Mouse (Mus musculus): ENCODE data around the gene Smad3. TPM values are rescaled to one million over a fixed set of nuclear protein-coding genes. Genes with fewer than 3 reads are reported as not detected.

The Smad3 gene
- polyA plus RNA-seq, 1 experiment, result 35.1 TPM

DNA sequence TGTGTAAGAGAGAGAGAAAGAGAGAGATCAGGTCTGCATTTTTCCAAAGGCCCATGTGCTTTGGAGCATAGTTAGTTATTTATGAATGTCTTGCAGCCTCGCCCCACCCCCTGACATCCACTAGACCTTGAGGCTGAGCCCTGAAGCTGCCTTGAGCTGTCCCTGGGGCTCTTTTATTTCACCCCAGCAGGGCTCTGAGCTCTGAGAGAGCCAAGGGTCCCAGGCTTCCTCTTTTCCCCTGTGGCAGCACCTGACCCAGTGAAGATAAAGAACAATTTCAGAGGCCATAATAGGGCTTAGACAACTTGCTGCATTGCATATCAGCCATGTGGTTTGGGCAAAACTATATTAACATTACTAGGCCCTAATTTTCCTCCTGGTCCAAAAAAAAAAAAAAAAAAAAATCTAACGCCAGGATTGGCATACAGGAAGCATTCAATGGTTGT is 93.5 kb downstream of the Smad3 start:
- DNase-seq (ENCODE audit: low read depth), result no peak

DNA sequence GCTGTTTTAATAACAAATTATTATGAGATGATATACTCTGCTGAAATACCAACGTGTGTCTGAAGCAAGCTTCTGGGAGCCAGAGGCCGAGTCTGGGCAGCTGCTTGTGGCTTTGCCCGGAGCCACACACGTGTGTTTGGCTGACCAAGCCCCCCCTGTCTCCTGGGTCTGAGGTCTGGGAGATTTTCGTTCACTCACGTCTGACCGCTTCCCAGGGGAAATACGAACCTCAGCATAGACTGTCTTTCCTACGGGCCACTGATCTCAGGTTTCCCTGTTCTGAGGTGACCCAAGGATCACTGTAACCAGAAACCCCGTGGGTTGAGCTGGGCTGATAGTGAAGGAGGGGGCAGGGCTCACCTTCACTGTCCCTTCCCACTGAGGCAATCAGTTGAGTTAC is 94.6 kb downstream of the Smad3 start:
- DNase-seq (ENCODE audit: low read depth), result no peak

DNA sequence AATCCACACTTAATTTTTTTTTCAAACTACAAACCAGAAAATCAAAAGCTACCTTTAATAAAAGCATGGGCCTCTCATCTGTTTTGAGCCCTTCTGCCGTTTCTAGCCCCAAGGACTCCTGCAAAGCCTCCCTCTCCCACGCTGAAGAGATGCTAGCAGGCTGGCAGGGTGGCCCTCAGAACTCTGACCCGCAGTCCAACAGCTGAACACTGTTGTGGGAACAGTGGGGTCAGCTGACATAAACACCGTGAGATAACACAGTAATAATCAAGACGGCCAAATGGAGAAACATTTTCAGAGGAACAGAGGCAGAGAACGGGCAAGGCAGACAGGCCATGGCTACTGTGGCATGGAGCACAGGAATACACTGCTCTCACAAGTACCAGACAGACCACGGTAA is 95.0 kb downstream of the Smad3 start:
- no peak for DNase-seq (ENCODE audit: low read depth)

DNA sequence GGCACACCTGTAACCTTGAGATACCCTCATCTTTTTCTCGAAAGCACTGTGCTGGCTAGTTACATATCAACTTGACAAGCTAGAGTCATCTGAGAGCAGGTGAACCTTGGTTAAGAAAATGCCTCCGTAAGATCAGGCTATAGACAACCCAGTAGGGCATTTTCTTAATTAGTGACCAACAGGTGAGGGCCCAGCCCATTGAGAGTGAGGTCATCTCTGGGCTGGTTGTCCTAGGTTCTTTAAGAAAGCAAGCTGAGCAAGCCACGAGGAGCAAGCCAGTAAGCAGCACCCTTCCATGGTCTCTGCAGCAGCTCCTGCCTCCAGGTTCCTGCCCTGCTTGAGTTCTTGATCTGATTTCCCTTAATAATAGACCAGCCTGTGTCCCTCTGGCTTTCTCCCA is 97.1 kb downstream of the Smad3 start:
- no peak for DNase-seq (ENCODE audit: low read depth)

DNA sequence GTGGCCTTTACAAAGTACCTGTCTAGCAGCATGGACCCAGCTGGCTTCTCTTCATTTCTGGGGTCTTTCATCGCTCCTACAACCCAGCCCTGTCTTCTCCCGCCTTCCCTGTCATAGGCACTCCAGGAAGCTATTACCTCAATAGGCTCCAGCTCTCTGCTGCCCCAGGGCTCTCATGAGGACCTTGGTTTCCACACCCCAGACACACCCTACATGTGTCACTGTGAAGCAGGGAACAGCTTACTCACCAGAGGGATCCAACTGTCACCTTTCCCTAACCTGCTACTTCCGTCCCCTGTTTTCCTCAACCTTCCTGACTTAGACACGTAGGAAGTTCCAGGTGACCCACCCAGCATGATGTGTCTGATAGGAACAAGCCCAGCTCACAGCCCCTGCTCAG is 97.7 kb downstream of the Smad3 start:
- DNase-seq (ENCODE audit: low read depth), result no peak

DNA sequence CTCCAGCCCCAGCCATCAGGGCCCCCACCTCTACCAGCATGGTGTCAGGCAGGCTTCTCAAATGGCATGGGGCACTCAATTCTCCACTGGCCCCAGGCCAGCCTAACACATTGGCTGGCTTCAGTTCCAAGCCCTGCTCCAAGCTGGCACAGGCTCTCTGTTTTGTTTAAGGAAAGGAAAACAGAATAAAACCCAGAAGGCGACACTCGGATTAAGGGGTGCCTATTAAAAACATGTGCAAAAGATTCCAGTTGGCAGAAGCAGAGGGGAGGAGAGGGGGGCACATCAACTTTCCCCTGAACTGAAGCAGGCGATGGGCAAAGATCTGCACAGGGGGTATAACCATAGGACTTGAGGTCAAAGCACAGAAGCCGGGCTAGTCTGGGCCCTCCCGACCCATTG is 98.8 kb downstream of the Smad3 start:
- DNase-seq (ENCODE audit: low read depth), result no peak

DNA sequence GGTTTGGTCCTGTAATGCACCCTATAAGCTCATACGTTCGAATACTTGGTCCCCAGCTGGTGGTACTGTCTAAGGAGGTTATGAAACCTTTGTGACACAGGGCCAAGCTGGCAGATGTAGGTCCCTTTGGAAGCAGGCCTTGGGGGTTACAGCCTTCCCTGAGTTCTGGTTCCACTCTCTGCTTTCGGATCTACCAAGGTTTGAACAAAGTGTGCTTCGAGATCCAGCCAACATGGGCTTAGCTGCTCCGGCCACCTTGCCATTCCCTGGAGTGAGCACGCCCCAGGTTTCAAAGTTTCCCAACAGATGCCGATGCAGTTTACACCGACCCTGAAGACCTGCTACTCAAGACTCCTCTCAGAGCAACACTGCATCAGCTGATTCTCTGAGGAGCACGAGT is 99.4 kb downstream of the Smad3 start:
- no peak for DNase-seq (ENCODE audit: low read depth)

DNA sequence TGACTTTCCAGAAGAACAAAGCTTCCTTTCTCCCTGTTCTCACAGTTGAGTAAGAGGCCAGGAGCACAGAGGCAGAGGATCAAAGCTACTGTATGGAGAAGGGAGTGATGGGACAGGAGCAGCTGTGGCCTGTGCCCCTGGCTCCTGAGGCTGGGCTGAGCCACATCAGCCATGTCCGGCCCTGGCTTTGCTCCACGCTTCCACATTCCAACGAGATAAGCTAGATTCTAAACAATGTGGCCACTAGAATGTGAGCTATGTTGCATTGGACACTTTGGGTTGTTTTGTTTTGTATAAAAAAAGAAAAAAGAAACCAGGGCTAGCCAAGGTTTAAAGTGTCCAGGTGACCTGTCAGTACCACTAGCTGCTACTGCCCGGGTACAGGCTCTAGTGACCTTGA is 100.6 kb downstream of the Smad3 start:
- DNase-seq (ENCODE audit: low read depth), result no peak

DNA sequence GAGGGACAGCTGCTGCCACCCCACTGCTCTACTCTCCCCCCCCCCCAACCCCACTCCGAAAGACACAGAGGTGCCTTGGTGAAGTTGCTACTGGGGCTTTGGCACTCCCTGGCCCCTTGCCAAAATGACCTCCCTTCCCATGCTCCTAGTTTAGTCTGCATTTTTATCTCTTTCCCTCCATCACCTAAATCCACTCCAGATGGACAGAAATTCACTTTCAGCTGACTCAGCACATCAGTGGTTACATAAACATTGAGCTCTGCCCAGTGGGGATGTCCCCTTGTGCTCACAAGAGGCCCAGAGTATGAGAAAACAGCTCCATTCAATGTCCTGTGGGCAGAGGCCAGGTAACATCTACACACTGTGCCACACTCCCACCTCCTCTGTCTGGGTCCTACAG is 102.7 kb downstream of the Smad3 start:
- DNase-seq (ENCODE audit: low read depth), result no peak

DNA sequence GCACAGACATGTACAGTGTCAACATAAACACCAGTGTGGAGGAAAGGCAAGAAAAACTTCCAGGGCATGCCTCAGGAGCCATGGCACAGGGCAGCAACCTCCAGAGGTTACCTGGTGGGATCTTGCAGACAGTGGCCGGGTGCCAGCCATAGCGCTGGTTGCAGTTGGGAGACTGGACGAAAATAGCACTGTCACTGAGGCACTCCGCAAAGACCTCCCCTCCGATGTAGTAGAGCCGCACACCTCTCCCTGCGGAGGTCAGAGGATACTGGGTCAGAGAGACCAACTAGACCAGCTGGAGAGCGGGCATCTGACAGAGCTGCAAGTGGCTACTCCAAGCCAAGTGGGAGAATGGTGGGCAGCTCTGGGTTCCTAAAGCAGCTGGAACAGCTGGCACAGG is 103.2 kb downstream of the Smad3 start:
- no peak for DNase-seq (ENCODE audit: low read depth)

DNA sequence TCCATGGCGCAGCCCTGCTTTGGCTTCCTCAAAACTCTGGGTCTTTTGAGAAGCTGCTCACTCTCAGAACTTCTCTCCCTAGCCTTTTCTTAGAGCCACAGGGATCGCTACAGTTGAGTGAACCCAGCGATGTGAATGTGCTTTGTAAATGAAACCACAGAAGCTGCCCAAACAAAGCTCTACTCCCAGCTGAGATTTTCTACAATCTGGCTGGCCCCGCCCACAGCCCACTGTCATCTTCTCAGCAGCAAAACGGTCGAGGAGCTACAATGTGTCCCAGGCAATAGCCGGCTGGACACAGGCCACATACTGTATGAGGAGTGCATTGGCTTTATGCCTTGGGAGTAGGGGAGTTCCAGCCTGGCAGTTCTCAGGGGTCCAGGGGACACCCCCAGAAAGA is 104.1 kb downstream of the Smad3 start:
- DNase-seq (ENCODE audit: low read depth), result no peak

DNA sequence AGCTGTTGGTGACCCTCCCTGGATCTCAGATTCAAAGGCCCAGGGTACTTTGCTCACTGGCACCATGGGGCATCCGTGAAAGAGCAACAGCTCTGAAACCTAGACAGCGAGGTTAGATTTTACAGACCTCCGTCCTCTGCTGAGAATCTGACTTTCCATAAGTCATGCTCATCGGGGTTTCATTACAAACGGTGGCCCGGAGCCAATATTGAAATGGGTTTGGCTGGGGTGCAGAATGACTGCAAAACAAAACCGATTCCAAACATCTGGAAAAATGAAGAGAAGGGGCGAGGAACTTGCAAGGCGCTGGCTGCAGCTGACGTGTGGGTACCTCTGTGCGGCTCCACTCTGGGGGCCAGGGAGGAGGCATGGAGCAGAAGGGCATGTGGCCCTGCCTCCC is 106.2 kb downstream of the Smad3 start:
- DNase-seq (ENCODE audit: low read depth), result no peak

DNA sequence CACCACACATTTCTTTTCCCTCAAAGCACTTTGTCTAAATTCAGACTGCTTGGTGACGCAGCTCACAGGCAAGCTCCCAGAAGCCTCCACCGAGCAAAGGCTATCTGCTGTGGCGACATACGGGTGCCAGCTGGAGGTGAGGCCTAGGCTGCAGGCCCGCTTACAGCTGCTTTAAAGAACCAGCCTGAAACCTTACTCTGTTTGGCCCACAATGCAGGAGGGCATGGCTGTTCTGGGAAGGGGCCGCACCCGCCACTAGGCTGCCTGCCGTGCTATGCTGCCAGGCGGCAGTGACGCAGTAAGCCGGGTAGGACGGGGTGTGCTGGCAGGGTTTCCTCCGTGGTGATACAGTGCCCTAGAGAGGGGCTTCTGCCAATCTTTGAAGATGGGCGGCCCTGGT is 106.9 kb downstream of the Smad3 start:
- no peak for DNase-seq (ENCODE audit: low read depth)

DNA sequence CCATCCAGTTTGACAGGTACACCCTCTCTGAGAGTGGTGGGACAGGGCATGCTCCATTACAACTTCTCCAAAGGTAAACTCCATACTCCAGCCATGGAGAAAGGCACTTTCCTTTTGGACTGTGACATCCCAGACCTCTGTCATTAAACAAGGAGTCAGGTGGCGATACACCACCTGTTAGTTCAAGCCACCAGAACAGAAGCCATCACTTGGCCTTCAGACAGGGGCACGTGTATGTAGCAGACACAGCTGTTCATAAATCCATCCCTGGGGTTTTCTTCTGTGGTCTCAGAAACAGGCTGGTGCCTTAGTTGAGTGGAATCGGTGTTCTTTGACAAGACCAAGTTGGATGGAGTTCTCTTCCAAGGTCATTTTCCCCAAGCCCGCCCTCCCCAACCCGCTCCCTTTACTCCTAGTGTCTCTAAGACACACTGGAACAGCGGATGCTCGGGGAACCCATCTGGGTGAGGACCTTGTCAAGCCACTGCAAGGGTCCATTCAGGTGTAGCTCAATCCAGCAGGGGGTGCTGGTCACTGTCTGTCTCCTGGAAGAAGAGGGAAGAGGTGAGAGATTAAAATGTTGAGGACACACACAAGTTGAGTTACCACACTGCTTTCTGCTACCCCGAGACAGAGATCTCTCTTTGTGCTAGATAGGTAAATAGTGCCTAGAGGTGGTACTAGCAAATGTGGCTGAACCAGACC is 107.8 kb downstream of the Smad3 start:
- DNase-seq (ENCODE audit: low read depth), result no peak

DNA sequence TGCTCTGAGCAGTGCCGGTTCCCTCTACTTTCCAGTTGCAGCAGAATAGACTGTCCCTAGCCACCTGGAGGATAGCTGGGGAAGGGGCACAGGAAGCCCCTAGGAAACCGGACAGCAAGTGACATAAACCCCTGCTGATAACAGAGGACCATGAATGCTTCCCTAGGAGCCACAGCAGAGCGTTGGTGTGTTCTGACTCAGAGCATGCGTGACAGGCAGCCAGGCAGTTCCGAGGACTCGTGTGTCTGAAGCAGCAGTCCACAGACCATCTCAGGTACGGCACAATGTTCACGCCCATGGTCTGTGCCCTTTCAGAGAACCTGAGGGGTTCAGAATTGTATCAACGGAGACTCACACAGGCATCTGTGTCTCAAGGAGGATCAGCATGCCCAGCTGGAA is 109.3 kb downstream of the Smad3 start:
- DNase-seq (ENCODE audit: low read depth), result no peak

DNA sequence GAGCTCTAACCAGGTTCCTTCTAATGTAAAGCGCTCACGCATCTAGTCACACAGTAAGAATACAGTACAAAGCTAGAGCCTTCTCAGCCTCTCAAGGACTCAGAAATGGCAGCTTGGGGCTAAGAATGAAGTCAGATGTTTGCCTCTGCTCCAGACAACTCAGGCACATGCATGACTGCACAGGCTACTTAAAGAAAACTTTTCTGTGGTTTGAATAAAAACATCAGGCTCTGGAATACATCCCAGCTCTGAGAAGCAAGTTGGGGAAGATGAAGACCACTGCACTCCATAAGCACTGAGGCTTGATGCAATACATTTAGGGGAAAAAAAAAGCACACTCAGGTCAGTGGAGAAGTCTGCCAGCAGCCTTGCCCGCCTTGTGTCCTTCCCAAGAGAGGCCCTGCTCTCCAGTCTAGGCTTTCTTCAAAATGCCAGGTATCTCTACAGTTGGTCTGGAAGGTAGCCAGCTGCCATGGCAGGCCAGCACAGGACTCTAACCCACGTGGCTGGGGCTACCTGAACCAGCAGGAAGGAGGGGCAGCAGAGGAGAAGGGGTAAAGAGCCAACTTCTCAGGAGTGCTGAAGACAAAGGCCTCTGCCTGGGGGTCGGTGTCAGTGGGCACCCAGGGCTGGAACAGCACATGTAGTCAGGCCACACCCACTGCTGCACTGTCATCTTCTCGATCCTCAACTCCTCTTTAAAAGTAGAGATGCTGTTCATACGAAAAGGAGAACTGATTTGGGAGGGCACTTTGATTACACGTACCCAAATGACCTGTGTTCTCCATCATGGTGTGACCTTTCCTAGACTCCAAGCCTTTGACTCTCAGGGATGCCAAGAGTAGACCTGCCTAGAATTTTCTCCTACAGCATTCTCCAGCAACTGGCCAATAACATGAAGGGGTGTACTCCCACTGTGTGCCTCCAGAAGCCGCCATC is 109.9 kb downstream of the Smad3 start:
- no peak for DNase-seq (ENCODE audit: low read depth)

DNA sequence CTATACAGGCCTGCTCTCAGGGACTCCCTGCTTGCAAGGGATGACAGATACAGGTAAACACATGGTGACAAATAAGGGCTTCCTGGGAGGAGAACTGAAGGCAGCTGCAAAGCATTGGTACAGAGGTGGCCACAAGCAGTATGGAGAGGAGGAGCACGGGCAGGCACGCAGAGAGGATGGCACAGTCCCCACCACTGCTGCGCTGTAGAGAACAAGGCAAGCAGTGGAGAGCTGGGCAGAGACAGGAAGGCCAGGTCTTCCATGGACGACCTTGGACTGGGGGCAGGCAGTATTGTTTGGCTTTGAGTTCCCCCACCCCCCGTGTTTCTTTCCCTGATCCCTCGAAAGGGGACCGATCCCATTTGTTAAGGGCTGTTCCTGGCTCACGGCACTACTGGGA is 112.7 kb downstream of the Smad3 start:
- DNase-seq (ENCODE audit: low read depth), result no peak

DNA sequence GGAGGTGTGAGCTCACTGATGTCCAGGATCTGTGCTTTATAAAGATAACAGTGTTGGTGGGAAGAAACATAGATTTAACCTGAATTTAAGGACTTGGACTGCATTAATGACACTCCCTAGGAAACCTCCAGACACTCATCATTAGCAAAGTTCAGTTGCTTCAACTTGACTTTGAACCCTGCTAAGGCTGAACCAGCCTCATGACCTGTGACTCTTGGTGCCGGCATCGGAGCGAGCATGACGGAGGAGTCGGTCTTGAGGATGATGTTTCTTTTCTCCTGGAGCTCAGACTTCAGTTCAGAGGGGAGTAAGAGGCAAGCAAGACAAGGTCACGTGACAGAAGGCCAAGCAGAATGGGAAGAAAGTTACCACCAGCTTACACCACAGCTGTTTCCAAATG is 113.8 kb downstream of the Smad3 start:
- no peak for DNase-seq (ENCODE audit: low read depth)

DNA sequence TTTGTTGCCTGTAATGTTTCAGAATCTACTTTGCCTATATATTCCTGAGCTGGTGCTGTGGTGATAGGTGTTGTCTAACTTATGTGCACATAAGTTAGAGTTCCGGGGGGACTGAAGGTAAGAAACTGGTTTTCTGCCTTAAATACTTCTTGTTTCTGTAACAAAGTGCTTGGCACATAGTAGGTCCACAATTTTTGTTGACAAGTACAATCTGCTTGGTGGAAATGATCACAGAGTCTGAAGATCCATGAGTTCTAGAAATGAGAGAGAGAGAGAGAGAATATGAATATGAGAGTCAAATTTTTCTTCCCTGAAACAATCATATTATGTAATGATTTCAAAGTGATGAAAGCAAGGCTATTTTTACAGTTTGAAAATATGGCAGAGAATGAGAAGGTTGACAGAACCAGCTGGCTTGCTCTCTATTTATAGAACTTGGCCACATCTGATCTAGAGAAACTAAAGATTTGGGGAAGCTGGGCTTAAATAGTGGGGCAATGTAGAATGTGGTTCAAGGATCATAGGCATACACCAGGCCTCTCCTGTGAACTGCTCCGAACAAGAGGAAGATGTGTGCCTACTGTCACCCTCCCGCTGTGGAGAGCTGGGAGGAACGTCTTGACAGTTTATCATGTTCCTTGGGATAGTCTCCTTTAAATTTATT is 115.7 kb downstream of the Smad3 start:
- no peak for DNase-seq (ENCODE audit: low read depth)

DNA sequence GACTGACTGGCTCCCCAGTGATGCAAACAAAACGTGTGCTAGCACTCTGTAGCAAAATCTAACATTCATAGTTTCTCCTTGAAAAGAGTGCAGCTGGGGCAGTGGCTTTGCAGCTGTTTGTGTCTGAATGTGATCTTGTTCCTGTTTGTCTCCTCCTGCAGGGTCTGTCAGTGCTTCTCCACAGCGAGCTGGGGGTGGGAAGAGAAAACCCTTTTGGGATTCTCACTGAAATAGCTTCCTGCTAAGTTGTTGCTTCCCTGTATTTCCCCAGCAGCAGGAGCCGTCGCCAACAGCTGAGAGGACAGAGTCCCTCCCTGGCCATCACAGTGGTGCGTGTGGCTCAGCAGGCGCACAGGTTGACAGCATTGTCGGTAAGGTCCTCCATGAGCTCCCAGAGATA is 121.7 kb downstream of the Smad3 start:
- DNase-seq (ENCODE audit: low read depth), result no peak

DNA sequence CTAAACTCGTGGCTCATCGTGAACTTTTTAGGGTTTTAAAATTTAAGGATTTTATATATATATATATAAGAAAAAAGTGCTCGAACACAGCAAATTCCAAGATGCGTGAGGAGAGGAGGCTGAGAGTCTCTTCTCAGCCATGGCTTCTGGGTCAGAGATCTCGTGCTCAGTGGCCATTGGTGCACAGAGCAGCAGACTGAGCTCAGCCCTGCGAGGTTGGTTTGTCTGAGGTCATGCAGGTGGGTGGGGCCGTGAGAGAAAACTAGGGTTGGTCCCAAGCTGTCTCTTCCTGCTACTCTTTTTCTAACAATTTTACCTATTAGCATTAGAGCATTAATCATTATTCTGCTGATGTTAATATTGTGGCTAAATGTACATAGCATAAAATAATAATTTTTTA is 124.5 kb downstream of the Smad3 start:
- DNase-seq (ENCODE audit: low read depth), result no peak

DNA sequence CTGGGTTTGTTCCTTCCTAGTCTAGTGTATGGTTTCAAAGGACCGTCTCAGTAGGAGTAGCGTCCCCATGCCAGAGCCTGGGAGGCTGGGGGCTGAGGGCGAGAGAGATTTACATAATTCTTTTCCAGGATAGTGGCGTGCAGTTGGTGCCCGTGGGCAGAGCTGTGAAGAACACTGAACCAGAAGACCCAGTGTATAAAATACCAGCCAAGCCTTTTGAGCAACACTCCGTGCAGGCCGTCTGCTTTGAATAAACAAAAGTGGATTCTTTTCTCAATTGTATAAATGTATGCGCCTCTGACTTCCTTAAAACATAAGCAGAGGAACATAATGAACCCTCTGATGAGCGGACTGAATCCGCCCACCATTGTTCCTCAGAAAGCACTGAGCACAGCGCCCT is 124.9 kb downstream of the Smad3 start:
- DNase-seq (ENCODE audit: low read depth), result no peak

DNA sequence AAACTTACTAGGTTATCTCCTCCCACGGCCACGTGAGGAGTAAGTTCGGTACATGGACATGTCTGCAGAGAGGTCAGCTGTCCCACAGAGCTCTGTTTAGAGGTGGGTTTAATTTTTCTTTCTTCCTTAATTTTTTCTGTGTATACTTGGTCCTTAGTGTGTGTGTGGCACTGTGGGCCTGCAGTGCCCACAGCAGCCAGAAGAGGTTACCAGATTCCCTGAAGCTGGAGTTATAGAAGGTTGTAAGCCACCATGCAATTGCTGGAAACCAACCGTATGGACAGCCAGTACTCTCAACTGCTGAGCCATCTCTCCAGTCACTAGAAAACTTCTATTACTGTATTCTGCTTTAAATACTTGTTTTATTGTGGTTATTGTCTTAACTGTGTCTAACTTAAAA is 125.7 kb downstream of the Smad3 start:
- no peak for DNase-seq (ENCODE audit: low read depth)

Measured in gonadal fat pad, adult 2 months (tissue).